Comparison of ENCODE assay signal across 24 mouse cellular contexts in the genomic region with DNA sequence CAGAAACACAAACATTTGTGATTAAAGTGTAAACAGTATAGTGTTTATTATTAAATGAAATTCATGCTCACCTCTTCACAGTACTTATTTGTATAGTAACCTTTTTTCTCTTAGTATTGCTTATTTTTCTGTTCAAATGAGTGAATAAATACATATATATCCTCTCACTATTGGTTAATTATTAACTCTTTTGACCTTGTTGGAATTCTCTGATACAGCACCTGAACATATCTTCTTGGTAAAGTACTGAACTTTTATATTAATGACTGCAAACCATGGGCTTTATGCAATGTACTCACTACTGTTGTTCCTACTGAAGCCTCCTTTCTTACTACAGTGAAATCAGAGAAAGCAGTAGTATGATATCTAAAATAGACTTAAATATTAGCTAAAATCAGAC. TPM values are rescaled to one million over a fixed set of nuclear protein-coding genes. Genes with fewer than 3 reads are reported as not detected.
"Had no signal": no experiment of that assay in that cellular context is flagged by ENCODE, and none has a peak within 500 bp of the region (broad histone marks: within the 10 kb centered on the region; RNA-seq: fewer than 3 reads in every experiment).

No protein-coding gene starts in this region.

- H3K9ac ChIP-seq: liver, embryonic 15.5 days; liver, postnatal 0 days; lung, embryonic 15.5 days; midbrain, embryonic 13.5 days; midbrain, embryonic 15.5 days; neural tube, embryonic 12.5 days had no signal

- H3K27ac ChIP-seq: liver, embryonic 15.5 days; lung, embryonic 15.5 days; macrophage; midbrain, embryonic 13.5 days; midbrain, embryonic 15.5 days; neural tube, embryonic 12.5 days had no signal

- ATAC-seq: liver, postnatal 0 days; lung, postnatal 0 days; midbrain, embryonic 13.5 days; midbrain, embryonic 15.5 days had no signal

- H3K4me2 ChIP-seq: liver, embryonic 15.5 days; lung, embryonic 15.5 days; midbrain, embryonic 11.5 days; midbrain, embryonic 13.5 days; midbrain, embryonic 15.5 days; neural tube, embryonic 12.5 days had no signal

- H3K27me3 ChIP-seq: liver, embryonic 15.5 days; lung, embryonic 15.5 days; megakaryocyte, embryonic 14.5 days; midbrain, embryonic 13.5 days; midbrain, embryonic 15.5 days; neural tube, embryonic 12.5 days had no signal

- DNase-seq: liver, postnatal 0 days; lung, adult 2 months; lung, postnatal 14 days; lung, postnatal 36 days; right cerebral cortex, postnatal 14 days; thymus, adult 2 months; thymus, postnatal 25 days; thymus, postnatal 4 days had no signal

- H3K36me3 ChIP-seq: liver, embryonic 15.5 days; lung, embryonic 15.5 days; midbrain, embryonic 13.5 days; midbrain, embryonic 15.5 days; neural tube, embryonic 12.5 days had no signal

- H3K4me1 ChIP-seq: liver, embryonic 15.5 days; lung, embryonic 15.5 days; midbrain, embryonic 13.5 days; midbrain, embryonic 15.5 days; neural tube, embryonic 12.5 days had no signal

- H3K9me3 ChIP-seq: liver, embryonic 15.5 days; lung, embryonic 15.5 days; megakaryocyte, embryonic 14.5 days; midbrain, embryonic 13.5 days; midbrain, embryonic 15.5 days; neural tube, embryonic 12.5 days had no signal

- H3K4me3 ChIP-seq: liver, embryonic 15.5 days; lung, embryonic 15.5 days; megakaryocyte, embryonic 14.5 days; midbrain, embryonic 13.5 days; midbrain, embryonic 15.5 days; neural tube, embryonic 12.5 days had no signal

RNA-seq across cellular contexts. Expression of gene 4933425L06Rik, which starts 39.7 kb away (rescaled TPM):
- total RNA-seq: megakaryocyte progenitor cell, adult 5-6 weeks; midbrain, postnatal 0 days; monocyte, adult 5-6 weeks; neutrophil, adult 5-6 weeks had no signal
- polyA plus RNA-seq: liver, embryonic 15.5 days; liver, postnatal 0 days; lung, adult 2 months; lung, embryonic 15.5 days; lung, postnatal 0 days; macrophage; midbrain, embryonic 11.5 days; midbrain, embryonic 13.5 days; midbrain, embryonic 15.5 days; midbrain, postnatal 0 days; neural tube, embryonic 12.5 days; neural tube, embryonic 14.5 days; spleen, adult 2 months; thymus, adult 2 months; urinary bladder, adult 2 months had no signal
